Mouse (Mus musculus): ENCODE data around the gene Sfrp4. TPM values are rescaled to one million over a fixed set of nuclear protein-coding genes. Genes with fewer than 3 reads are reported as not detected.
"Not testable (repeated sequence)": the region's sequence is repeated elsewhere in the genome, so short reads cannot be mapped to it uniquely, and the experiment has no call there.

Sfrp4 gene
- 0.43 and 0.97 TPM in 2 replicates for polyA plus RNA-seq (2014; fragmentation: Nextera tagmentation; extraction: Ambion mirVana)

- H3K9ac ChIP-seq (replicated peaks; ENCODE audit: low read length), result peak within 1 kb of the TSS; percentile 55
- H3K27me3 ChIP-seq (ENCODE audit: control insufficient read depth, insufficient read depth, low read length), result peaks cover 5% of the 10 kb centered on the region
These were observed at the start of gene Sfrp4 for GRCm38 (mm10) chr13:19622573-19623227. TSS of gene Sfrp4 (plus strand) at chr13:19623104.

GRCm38 (mm10) chr13:19574723-19575122 is 48.2 kb upstream of the Sfrp4 start:
- H3K9ac ChIP-seq (replicated peaks; ENCODE audit: low read length); H3K4me3 ChIP-seq (ENCODE audit: low read depth, low read length); H3K36me3 ChIP-seq (replicated peaks; ENCODE audit: control insufficient read depth, insufficient read depth, low read depth, low read length); H3K27me3 ChIP-seq (ENCODE audit: control insufficient read depth, insufficient read depth, low read length); DNase-seq (ENCODE audit: low spot score); H3K9me3 ChIP-seq (replicated peaks; ENCODE audit: control insufficient read depth, low read length); ATAC-seq (replicated peaks; ENCODE audit: insufficient number of reproducible peaks, low FRiP score, low TSS enrichment, low read depth); H3K4me1 ChIP-seq (ENCODE audit: control insufficient read depth, insufficient read depth, low read length); H3K4me2 ChIP-seq (ENCODE audit: low read depth, low read length); H3K27ac ChIP-seq (replicated peaks; ENCODE audit: low read depth, low read length): not testable (repeated sequence)
- 92% methylated on average over 2 of the region's 2 CpGs for WGBS

More at GRCm38 (mm10) chr13:19622573-19623227, at the start of gene Sfrp4:
- DNase-seq (ENCODE audit: low spot score) (peak; percentile 64), ATAC-seq (replicated peaks; ENCODE audit: insufficient number of reproducible peaks, low FRiP score, low TSS enrichment, low read depth) (peak; percentile 80)
- WGBS, result 3% methylated on average over 25 of the region's 25 CpGs
- Histone ChIP-seq H3K4me1 (ENCODE audit: control insufficient read depth, insufficient read depth, low read length) (no peaks in the 10 kb centered on the region; the same call in 1 of the 2 replicates), H3K4me2 (ENCODE audit: low read depth, low read length) (peak within 1 kb of the TSS; percentile 87), H3K36me3 (replicated peaks; ENCODE audit: control insufficient read depth, insufficient read depth, low read depth, low read length) (no peaks in the 10 kb centered on the region), H3K4me3 (ENCODE audit: low read depth, low read length) (peak within 1 kb of the TSS; percentile 46), H3K9me3 (replicated peaks; ENCODE audit: control insufficient read depth, low read length) (no peaks in the 10 kb centered on the region), H3K27ac (replicated peaks; ENCODE audit: low read depth, low read length) (no peak within 1 kb of the TSS)

- no peak for ATAC-seq (replicated peaks; ENCODE audit: insufficient number of reproducible peaks, low FRiP score, low TSS enrichment, low read depth)
- H3K9me3 ChIP-seq (replicated peaks; ENCODE audit: control insufficient read depth, low read length), result no peaks in the 10 kb centered on the region
- no peak overlapping the region for H3K9ac ChIP-seq (replicated peaks; ENCODE audit: low read length)
These were observed 47.0 kb upstream of the Sfrp4 start for GRCm38 (mm10) chr13:19575947-19576346.

GRCm38 (mm10) chr13:19590996-19591759 is 31.7 kb upstream of the Sfrp4 start:
- Histone ChIP-seq H3K36me3 (replicated peaks; ENCODE audit: control insufficient read depth, insufficient read depth, low read depth, low read length) (no peaks in the 10 kb centered on the region), H3K9ac (replicated peaks; ENCODE audit: low read length) (no peak overlapping the region), H3K27ac (replicated peaks; ENCODE audit: low read depth, low read length) (no peak overlapping the region), H3K4me1 (ENCODE audit: control insufficient read depth, insufficient read depth, low read length) (no peaks in the 10 kb centered on the region), H3K27me3 (ENCODE audit: control insufficient read depth, insufficient read depth, low read length) (no peaks in the 10 kb centered on the region), H3K9me3 (replicated peaks; ENCODE audit: control insufficient read depth, low read length) (no peaks in the 10 kb centered on the region), H3K4me2 (ENCODE audit: low read depth, low read length) (no peak overlapping the region), H3K4me3 (ENCODE audit: low read depth, low read length) (no peak overlapping the region)
- DNase-seq (ENCODE audit: low spot score) (no peak), ATAC-seq (replicated peaks; ENCODE audit: insufficient number of reproducible peaks, low FRiP score, low TSS enrichment, low read depth) (no peak)
- WGBS, result 82% methylated on average over 3 of the region's 3 CpGs

More at GRCm38 (mm10) chr13:19575947-19576346, 47.0 kb upstream of the Sfrp4 start:
- no peak overlapping the region for H3K27ac ChIP-seq (replicated peaks; ENCODE audit: low read depth, low read length)
- WGBS, result 90% methylated on average over 3 of the region's 3 CpGs
- no peak overlapping the region for H3K4me2 ChIP-seq (ENCODE audit: low read depth, low read length)
- DNase-seq (ENCODE audit: low spot score), result no peak
- H3K4me1 ChIP-seq (ENCODE audit: control insufficient read depth, insufficient read depth, low read length), result no peaks in the 10 kb centered on the region
- H3K27me3 ChIP-seq (ENCODE audit: control insufficient read depth, insufficient read depth, low read length), result no peaks in the 10 kb centered on the region
- no peak overlapping the region for H3K4me3 ChIP-seq (ENCODE audit: low read depth, low read length)
- no peaks in the 10 kb centered on the region for H3K36me3 ChIP-seq (replicated peaks; ENCODE audit: control insufficient read depth, insufficient read depth, low read depth, low read length)

- Histone ChIP-seq H3K4me3 (ENCODE audit: low read depth, low read length) (no peak overlapping the region), H3K27me3 (ENCODE audit: control insufficient read depth, insufficient read depth, low read length) (no peaks in the 10 kb centered on the region), H3K4me2 (ENCODE audit: low read depth, low read length) (no peak overlapping the region), H3K9me3 (replicated peaks; ENCODE audit: control insufficient read depth, low read length) (no peaks in the 10 kb centered on the region), H3K36me3 (replicated peaks; ENCODE audit: control insufficient read depth, insufficient read depth, low read depth, low read length) (no peaks in the 10 kb centered on the region), H3K27ac (replicated peaks; ENCODE audit: low read depth, low read length) (no peak overlapping the region), H3K9ac (replicated peaks; ENCODE audit: low read length) (no peak overlapping the region), H3K4me1 (ENCODE audit: control insufficient read depth, insufficient read depth, low read length) (no peaks in the 10 kb centered on the region)
- ATAC-seq (replicated peaks; ENCODE audit: insufficient number of reproducible peaks, low FRiP score, low TSS enrichment, low read depth) (no peak), DNase-seq (ENCODE audit: low spot score) (no peak)
- WGBS, result 89% methylated on average over 1 of the region's 1 CpGs
These were observed 27.8 kb upstream of the Sfrp4 start for GRCm38 (mm10) chr13:19595141-19595540.

GRCm38 (mm10) chr13:19599242-19599641 is 23.7 kb upstream of the Sfrp4 start:
- no peaks in the 10 kb centered on the region for H3K4me1 ChIP-seq (ENCODE audit: control insufficient read depth, insufficient read depth, low read length)
- no peaks in the 10 kb centered on the region for H3K9me3 ChIP-seq (replicated peaks; ENCODE audit: control insufficient read depth, low read length)
- no peak overlapping the region for H3K4me3 ChIP-seq (ENCODE audit: low read depth, low read length)
- no peak overlapping the region for H3K27ac ChIP-seq (replicated peaks; ENCODE audit: low read depth, low read length)
- 83% methylated on average over 6 of the region's 6 CpGs for WGBS
- no peak for ATAC-seq (replicated peaks; ENCODE audit: insufficient number of reproducible peaks, low FRiP score, low TSS enrichment, low read depth)
- H3K36me3 ChIP-seq (replicated peaks; ENCODE audit: control insufficient read depth, insufficient read depth, low read depth, low read length), result no peaks in the 10 kb centered on the region
- no peak for DNase-seq (ENCODE audit: low spot score)
- H3K4me2 ChIP-seq (ENCODE audit: low read depth, low read length), result no peak overlapping the region
- H3K27me3 ChIP-seq (ENCODE audit: control insufficient read depth, insufficient read depth, low read length), result no peaks in the 10 kb centered on the region
- H3K9ac ChIP-seq (replicated peaks; ENCODE audit: low read length), result no peak overlapping the region

GRCm38 (mm10) chr13:19602531-19602930 is 20.4 kb upstream of the Sfrp4 start:
- no peaks in the 10 kb centered on the region for H3K9me3 ChIP-seq (replicated peaks; ENCODE audit: control insufficient read depth, low read length)

GRCm38 (mm10) chr13:19603719-19604118 is 19.2 kb upstream of the Sfrp4 start:
- H3K27me3 ChIP-seq (ENCODE audit: control insufficient read depth, insufficient read depth, low read length), result no peaks in the 10 kb centered on the region
- DNase-seq (ENCODE audit: low spot score), result no peak
- H3K4me3 ChIP-seq (ENCODE audit: low read depth, low read length), result no peak overlapping the region
- H3K9ac ChIP-seq (replicated peaks; ENCODE audit: low read length), result no peak overlapping the region
- 89% methylated on average over 1 of the region's 1 CpGs for WGBS
- H3K4me2 ChIP-seq (ENCODE audit: low read depth, low read length), result no peak overlapping the region
- H3K27ac ChIP-seq (replicated peaks; ENCODE audit: low read depth, low read length), result no peak overlapping the region
- H3K36me3 ChIP-seq (replicated peaks; ENCODE audit: control insufficient read depth, insufficient read depth, low read depth, low read length), result no peaks in the 10 kb centered on the region
- no peaks in the 10 kb centered on the region for H3K9me3 ChIP-seq (replicated peaks; ENCODE audit: control insufficient read depth, low read length)
- ATAC-seq (replicated peaks; ENCODE audit: insufficient number of reproducible peaks, low FRiP score, low TSS enrichment, low read depth), result no peak
- no peaks in the 10 kb centered on the region for H3K4me1 ChIP-seq (ENCODE audit: control insufficient read depth, insufficient read depth, low read length)

More at GRCm38 (mm10) chr13:19602531-19602930, 20.4 kb upstream of the Sfrp4 start:
- no peak for DNase-seq (ENCODE audit: low spot score)
- H3K4me1 ChIP-seq (ENCODE audit: control insufficient read depth, insufficient read depth, low read length), result no peaks in the 10 kb centered on the region
- WGBS, result 63% methylated on average over 1 of the region's 1 CpGs
- no peaks in the 10 kb centered on the region for H3K27me3 ChIP-seq (ENCODE audit: control insufficient read depth, insufficient read depth, low read length)
- H3K9ac ChIP-seq (replicated peaks; ENCODE audit: low read length), result no peak overlapping the region
- ATAC-seq (replicated peaks; ENCODE audit: insufficient number of reproducible peaks, low FRiP score, low TSS enrichment, low read depth), result no peak
- no peak overlapping the region for H3K27ac ChIP-seq (replicated peaks; ENCODE audit: low read depth, low read length)
- H3K4me3 ChIP-seq (ENCODE audit: low read depth, low read length), result no peak overlapping the region
- H3K4me2 ChIP-seq (ENCODE audit: low read depth, low read length), result no peak overlapping the region
- no peaks in the 10 kb centered on the region for H3K36me3 ChIP-seq (replicated peaks; ENCODE audit: control insufficient read depth, insufficient read depth, low read depth, low read length)
